Mouse (Mus musculus) gastrocnemius, adult 2 months (tissue): ENCODE results near the gene Mpig6b. TPM values are rescaled to one million over a fixed set of nuclear protein-coding genes. Genes with fewer than 3 reads are reported as not detected.

ENCODE experiments used
- DNase-seq: peaks from one replicate; pipeline ENCODE4 v3.0.0; 2022
- H3K27ac ChIP-seq: fragments of 200-600 bp; 2 replicates; pipeline ENCODE4 v1.8.1; 2022; ENCODE audit warnings: mild to moderate bottlenecking
- H3K4me3 ChIP-seq: fragments of 200-600 bp; 2 replicates; pipeline ENCODE4 v1.8.1; 2022; ENCODE audit warnings: mild to moderate bottlenecking, moderate library complexity
- CTCF ChIP-seq: fragments of 200-600 bp; IDR thresholded peaks from 2 replicates; pipeline ENCODE4 v1.8.1; 2022; ENCODE audit warnings: antibody characterized with exemption, mild to moderate bottlenecking, moderate library complexity
- intact Hi-C: fragments of 180-260 bp; cut with DNase I; formaldehyde crosslinking; loops from one replicate; pipeline ENCODE4 v1.15.1; 2025
- long read RNA-seq, 2 experiments: library from polyadenylated mRNA; stranded (forward); transcript quantifications; one replicate each; pipeline ENCODE4 v2.0.0; 2021
- total RNA-seq, 2 experiments: library from RNA; stranded (reverse); gene quantifications; 2 replicates each; pipeline ENCODE4 v1.2.3; 2021

Mpig6b gene
- total RNA-seq = not detected
- long read RNA-seq, experiment 1 = 0 reads
- long read RNA-seq, experiment 2 = 0 reads

DNA sequence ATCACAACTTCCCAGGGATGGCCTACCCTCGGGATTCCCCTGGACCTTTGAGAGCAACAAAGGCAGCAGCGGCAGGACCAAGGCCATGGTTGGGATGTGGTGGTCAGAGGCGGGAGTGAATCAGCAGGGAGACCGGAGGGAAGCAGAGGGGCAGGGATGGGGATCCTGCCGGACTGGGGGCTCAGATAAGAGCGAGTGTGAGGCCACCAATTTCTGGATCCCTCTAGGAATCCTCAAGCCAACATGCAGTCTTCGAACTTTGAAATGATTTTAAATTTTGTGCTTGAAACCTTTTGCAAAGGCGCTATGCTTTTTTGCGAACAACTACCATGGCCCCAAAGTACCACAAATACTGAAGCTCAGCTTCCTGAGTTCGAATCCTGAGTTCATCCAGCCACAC lies at the start of gene Mpig6b:
TSS of gene Mpig6b (minus strand) at position 101 of the 400 bp plus-strand sequence.
- intact Hi-C loops = no loop called here
- H3K4me3 ChIP-seq = peak within 1 kb of the TSS; percentile 66

DNA sequence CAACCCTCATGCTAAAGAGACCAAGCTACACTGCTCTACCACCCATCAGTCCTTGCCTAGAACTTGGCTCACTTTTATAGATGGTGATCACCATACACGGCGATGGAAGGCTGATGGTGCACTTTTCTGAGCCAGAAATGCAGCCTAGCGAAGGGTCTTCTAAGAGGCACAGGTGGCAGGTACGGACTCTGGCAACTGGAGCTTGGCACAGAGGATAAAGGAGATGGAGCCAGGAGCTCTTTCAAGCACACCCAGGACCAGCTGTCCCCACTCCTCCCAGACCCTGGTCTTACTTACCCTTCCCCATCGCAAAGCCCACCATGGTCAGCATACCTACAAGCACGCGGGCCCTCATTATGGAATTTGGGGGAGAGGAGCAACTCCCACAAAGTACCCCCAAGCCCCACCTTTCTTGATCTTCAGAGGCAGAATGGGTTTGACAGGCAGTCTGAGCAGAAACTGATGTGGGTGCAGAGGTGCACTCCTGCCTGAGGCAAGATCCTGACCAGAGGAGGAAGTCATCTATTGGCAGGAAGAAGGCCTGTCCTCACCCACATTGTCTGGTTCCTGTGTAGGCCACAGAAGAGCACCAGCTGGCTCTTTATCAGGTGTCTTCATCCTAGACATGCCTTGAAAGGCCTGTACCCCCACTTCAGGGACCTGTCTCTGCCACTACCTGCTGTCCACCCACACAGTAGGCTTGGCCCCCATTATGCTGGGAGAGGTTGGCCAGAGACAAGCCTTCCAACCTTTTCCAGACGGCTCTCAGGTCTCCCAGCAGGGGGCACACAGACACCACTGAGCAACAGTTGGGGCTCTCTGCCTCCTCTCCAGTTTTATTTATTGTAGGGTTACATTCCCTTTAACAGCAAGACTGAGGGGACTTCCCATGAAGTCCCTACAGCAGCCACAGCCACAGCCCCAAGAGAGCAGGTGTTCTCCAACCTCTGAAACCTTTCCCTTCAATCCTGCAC lies 49.3 kb upstream of the Mpig6b start, which contains the start of gene Ly6g5b:
TSS of gene Ly6g5b (minus strand) at position 383 of the 974 bp plus-strand sequence.
- intact Hi-C loops = no loop called here
- Histone ChIP-seq H3K27ac (no peak within 1 kb of the TSS), H3K4me3 (no peak within 1 kb of the TSS)
- peak; percentile 40 for TF ChIP-seq CTCF
- DNase-seq = no peak

More for the DNA sequence above, at the start of gene Mpig6b:
- no peak for DNase-seq
- TF ChIP-seq CTCF = no peak
- peak within 1 kb of the TSS; percentile 21; the same call in 1 of the 2 replicates for H3K27ac ChIP-seq

DNA sequence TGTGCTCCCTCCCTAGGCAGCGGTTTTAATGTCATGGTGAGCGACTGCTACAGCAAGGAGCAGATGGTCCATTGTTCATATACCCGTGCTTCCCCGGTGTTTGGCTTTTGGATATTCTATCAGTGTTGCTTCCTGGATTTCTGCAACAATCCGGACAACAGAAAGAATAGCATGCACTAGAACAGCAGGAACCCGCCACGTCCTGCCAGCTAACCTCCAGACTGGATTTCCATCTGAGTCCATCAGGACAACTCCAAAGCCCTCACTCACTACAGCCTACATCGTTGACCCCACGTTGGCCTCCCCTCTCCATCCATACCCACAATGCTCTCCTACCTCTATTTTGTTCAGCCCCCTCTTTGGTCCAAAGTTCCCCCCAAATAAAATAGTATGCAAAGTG lies 45.8 kb upstream of the Mpig6b start:
- no peak overlapping the region; the same call in 1 of the 2 replicates for H3K27ac ChIP-seq
- intact Hi-C loops = no loop called here
- H3K4me3 ChIP-seq = peak overlapping the region; percentile 46

DNA sequence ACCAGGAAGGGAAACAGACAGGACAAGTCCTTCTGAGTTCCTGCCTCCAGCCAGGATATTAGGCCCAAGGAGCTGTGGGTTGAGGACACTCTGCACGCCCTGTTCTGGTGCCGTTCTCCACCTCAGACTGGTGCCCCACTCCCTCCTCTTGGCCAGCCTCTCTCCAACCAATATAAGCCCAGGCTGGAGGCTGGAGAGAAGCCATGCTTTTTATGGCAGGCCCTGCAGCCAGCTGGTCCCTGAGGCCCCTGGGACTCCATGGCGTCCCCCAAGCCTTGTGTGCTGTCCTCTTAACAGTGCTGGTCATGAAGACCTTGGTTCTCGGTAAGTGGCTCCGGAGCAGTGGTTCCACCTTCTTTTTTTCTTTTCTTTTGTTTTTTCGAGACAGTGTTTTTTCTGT lies 42.1 kb upstream of the Mpig6b start, which contains the start of gene Ly6g5c:
TSS of gene Ly6g5c (plus strand) at position 183 of the 400 bp plus-strand sequence.
- no peak within 1 kb of the TSS for H3K4me3 ChIP-seq
- intact Hi-C loops = no loop called here
- TF ChIP-seq CTCF = no peak
- H3K27ac ChIP-seq = no peak within 1 kb of the TSS
- DNase-seq = no peak

More for the DNA sequence above, 45.8 kb upstream of the Mpig6b start:
- TF ChIP-seq CTCF = no peak
- DNase-seq = no peak

DNA sequence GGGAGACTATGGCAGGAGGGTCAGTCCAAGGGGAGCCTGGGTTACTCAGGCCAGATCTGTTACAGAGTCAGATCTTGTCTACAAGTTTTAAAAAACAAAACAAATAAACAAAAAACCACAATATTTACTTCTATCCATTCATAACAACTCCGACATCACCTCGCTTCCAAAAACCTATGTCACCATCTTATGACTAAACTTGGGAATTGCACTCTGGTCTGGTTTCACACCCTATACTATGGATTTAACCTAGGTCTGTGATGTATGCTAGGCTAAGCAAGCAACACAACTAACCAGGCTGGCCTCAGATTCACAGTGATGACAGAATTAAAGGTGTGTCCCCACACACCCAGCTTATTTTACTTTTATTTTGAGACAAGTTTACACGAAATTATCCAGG lies 40.5 kb upstream of the Mpig6b start:
- no peak overlapping the region for H3K27ac ChIP-seq
- intact Hi-C loops = loop anchor here (2.0 kb wide), 1 partner anchor 86 kb away; no protein-coding TSS in a partner anchor
- H3K4me3 ChIP-seq = no peak overlapping the region
- DNase-seq = no peak
- TF ChIP-seq CTCF = no peak

DNA sequence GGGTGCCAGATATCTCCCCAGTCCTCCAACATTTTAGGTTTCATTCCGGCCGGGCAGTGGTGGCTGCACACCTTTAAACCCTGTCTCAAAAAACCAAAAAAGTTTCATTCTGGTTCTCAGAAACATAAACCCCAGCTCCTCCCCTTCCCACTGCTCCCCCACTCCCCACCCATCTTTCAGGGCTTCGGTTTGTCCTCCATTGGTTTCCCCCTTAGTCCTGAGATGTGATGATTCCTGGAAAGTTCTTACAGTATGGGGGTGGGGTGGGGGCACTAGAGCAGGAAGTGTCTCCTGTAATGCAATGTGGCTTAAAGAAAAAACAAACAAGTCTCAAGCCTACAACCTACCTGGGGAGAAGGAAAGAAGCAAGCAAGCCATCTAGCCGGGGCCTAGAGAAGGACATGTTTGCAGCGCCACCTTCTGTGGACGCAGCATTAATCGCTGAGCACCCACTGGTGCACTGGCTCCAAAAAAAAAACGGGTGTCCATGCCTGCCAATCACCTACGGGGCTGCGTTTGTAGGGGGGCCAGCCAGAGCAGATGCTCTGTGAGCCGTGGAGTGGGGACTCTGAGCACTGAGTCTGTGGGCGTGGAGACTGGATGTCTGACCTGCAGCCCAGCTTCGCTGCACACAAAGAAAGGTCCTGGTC lies 39.9 kb upstream of the Mpig6b start:
- Histone ChIP-seq H3K4me3 (no peak overlapping the region), H3K27ac (no peak overlapping the region)
- DNase-seq = peak; percentile 59
- intact Hi-C loops = loop anchor here (2.0 kb wide), 1 partner anchor 85 kb away; no protein-coding TSS in a partner anchor
- peak; percentile 64 for TF ChIP-seq CTCF

DNA sequence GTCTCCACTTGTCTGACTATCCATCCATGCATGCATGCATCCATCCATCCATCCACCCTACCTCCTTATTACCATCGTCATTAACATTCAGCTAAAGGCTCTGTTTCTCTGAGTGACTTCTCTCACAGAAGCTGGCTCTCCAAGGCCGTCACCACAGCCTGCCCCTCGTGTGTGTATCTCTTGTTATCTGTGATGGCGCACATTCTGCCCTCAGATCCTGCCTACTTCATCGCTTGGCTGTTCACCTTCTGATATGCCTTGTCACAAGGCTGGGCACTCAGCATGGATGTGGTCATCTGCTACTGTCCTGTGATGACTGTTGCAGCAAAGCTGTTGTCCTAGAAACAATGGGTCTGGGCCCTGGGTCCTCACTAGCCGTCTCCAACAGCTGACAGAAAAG lies 38.8 kb upstream of the Mpig6b start:
- no peak overlapping the region for H3K27ac ChIP-seq
- no peak for DNase-seq
- no peak overlapping the region for H3K4me3 ChIP-seq
- no peak for TF ChIP-seq CTCF
- intact Hi-C loops = no loop called here

DNA sequence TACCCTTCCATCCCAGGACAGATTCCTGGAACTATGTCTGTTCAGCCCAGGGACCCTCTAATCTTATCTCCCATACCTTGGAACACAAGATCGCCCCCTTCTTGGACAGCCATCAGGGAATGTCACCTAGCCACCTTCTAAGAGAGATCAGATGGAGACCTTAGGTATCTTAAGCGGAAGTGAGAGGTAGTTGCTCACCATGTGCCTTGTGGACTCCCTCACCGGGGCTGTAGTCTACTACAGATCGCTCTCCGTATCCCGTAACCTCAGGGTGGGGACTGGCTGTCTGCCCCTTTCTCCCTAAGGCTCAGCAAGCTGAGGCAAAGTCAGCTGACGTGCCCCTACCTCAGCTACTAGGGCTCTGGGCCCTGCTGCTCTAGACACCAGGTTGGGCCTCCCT lies 38.1 kb upstream of the Mpig6b start:
- Histone ChIP-seq H3K4me3 (no peak overlapping the region), H3K27ac (peak overlapping the region; percentile 65)
- no peak for TF ChIP-seq CTCF
- intact Hi-C loops = no loop called here
- DNase-seq = no peak

DNA sequence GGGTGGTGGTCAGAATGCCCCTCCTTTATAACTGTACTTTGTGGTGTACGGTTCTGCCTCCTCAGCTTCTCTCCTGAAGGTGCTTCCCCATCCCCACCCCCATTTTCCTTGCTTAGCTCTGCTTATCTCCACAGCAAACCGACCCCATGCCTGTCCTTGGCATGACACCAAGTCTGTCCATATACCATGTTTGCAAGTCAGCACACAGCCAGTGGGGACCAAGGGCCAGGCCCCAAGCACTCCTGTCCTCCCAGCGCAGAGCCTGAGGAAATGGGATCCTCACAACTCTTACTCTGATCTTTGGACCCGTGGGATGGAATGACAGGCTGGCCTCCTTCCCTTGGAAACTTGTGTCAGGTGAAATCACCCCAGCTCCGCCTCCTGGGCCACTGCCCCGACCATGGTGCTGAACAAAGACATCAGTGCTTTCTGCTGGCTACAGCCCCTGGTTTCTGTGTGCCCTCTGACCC lies 37.3 kb upstream of the Mpig6b start:
- peak; percentile 73 for DNase-seq
- Histone ChIP-seq H3K4me3 (no peak overlapping the region), H3K27ac (peak overlapping the region; percentile 65)
- TF ChIP-seq CTCF = no peak
- intact Hi-C loops = no loop called here

DNA sequence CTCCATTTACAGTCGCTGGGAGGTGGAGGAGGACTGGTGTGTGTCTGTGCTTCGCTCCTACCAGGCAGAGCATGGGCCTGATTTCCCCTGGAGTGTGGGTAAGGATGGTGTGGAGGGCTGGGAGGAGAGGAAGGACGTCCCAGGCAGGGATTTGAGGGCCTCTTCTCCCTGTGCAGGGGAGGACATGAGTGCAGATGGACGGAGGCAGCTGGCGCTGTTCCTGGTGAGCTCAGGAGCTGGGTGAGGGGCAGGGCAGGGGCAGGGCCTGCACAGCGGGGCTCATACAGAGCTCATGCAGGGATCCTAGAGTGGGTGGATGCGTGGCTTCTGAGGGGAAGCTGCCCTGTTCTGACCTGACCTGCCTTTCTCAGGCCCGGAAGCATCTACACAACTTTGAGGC lies 36.3 kb upstream of the Mpig6b start:
- intact Hi-C loops = no loop called here
- DNase-seq = no peak
- no peak overlapping the region for H3K4me3 ChIP-seq
- peak overlapping the region; percentile 65; the same call in 1 of the 2 replicates for H3K27ac ChIP-seq
- no peak for TF ChIP-seq CTCF

DNA sequence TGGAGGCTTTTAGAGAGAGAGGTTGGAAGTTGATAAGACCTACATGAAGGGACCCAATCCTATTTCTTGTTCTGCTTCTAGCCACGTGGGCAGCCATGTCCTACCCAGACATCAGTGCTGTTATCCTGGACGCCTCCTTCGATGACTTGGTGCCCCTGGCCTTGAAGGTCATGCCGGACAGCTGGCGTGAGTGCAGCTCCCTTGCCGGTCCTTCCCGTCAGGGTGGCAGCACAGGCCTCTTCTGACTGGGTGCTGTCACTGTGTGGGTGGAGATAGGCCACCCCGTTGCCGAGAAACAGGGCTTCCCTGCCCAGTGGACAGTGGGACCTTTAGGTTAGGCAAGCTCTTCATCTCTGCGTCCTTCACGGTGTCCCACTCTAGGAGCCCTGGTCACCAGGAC lies 35.2 kb upstream of the Mpig6b start:
- H3K27ac ChIP-seq = no peak overlapping the region
- DNase-seq = no peak
- TF ChIP-seq CTCF = no peak
- intact Hi-C loops = no loop called here
- H3K4me3 ChIP-seq = no peak overlapping the region

DNA sequence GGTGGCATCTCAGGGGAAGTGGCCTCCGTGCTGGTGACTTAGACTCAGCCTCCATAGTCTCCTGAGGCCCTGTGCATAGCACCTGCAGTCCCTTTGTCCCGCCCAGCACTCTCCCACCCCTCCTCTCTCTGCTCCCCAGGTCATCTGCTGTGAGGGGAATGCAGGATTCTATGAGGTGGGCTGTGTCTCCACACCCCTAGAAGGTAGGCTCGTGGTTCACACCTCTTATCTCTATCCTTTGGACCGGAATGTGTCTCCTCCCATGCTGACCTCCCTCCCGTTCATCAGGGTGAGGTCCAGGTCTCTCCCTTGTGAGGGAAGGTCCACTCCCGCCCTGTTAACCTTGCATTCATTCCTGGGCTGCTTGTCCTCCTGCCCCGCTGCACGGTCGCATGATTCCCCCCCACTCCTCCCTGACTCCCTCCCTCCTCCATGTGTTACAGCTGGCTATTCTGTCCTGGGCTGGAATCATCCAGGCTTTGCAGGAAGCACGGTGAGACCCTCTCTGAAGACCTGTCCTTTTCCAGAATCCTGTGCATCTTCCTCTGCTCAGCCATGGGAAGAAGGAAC lies 34.3 kb upstream of the Mpig6b start:
- no peak overlapping the region for H3K4me3 ChIP-seq
- H3K27ac ChIP-seq = no peak overlapping the region
- intact Hi-C loops = no loop called here
- TF ChIP-seq CTCF = no peak
- no peak for DNase-seq
